Mouse (Mus musculus) right cerebral cortex, postnatal 10 days (tissue): Measurements from ENCODE around the gene Pik3r1.

Experiments
- DNase-seq, 2 experiments: peaks; one replicate each; pipeline ENCODE4 v3.0.0; 2021; ENCODE audit warnings: low spot score in 2 of 2

The Pik3r1 gene

GRCm38 (mm10) chr13:101767013-101767808 lies 806 bp downstream of the Pik3r1 start:
- peak; percentile 70 to 74 for DNase-seq

GRCm38 (mm10) chr13:101766605-101767012 lies 1.4 kb downstream of the Pik3r1 start:
- no peak for DNase-seq

- DNase-seq = no peak
These were observed 2.0 kb downstream of the Pik3r1 start for GRCm38 (mm10) chr13:101765976-101766375.

GRCm38 (mm10) chr13:101764111-101764510 lies 3.9 kb downstream of the Pik3r1 start:
- no peak for DNase-seq

GRCm38 (mm10) chr13:101763676-101764075 lies 4.3 kb downstream of the Pik3r1 start:
- no peak for DNase-seq

- no peak for DNase-seq
These were observed 4.9 kb downstream of the Pik3r1 start for GRCm38 (mm10) chr13:101763149-101763548.

GRCm38 (mm10) chr13:101761617-101762016 lies 6.4 kb downstream of the Pik3r1 start:
- no peak for DNase-seq

GRCm38 (mm10) chr13:101760953-101761352 lies 7.1 kb downstream of the Pik3r1 start:
- DNase-seq = no peak

GRCm38 (mm10) chr13:101760001-101760687 lies 7.9 kb downstream of the Pik3r1 start:
- no peak for DNase-seq

GRCm38 (mm10) chr13:101759281-101759871 lies 8.6 kb downstream of the Pik3r1 start:
- DNase-seq = no peak

GRCm38 (mm10) chr13:101757801-101758422 lies 10.1 kb downstream of the Pik3r1 start:
- DNase-seq = no peak

GRCm38 (mm10) chr13:101755228-101755627 lies 12.8 kb downstream of the Pik3r1 start:
- no peak for DNase-seq

GRCm38 (mm10) chr13:101753639-101754038 lies 14.4 kb downstream of the Pik3r1 start:
- DNase-seq = no peak

GRCm38 (mm10) chr13:101751816-101752215 lies 16.2 kb downstream of the Pik3r1 start:
- DNase-seq = no peak

GRCm38 (mm10) chr13:101746012-101746595 lies 21.9 kb downstream of the Pik3r1 start:
- no peak for DNase-seq

GRCm38 (mm10) chr13:101744943-101745342 lies 23.1 kb downstream of the Pik3r1 start:
- DNase-seq = no peak

GRCm38 (mm10) chr13:101744053-101744452 lies 24.0 kb downstream of the Pik3r1 start:
- DNase-seq = no peak

GRCm38 (mm10) chr13:101743247-101743646 lies 24.8 kb downstream of the Pik3r1 start:
- DNase-seq = no peak

GRCm38 (mm10) chr13:101742596-101742995 lies 25.4 kb downstream of the Pik3r1 start:
- DNase-seq = no peak

- no peak for DNase-seq
These were observed 26.3 kb downstream of the Pik3r1 start for GRCm38 (mm10) chr13:101741530-101742309.
